Mouse (Mus musculus) ES-E14 (cell line): ENCODE measurements at regions not wholly inside any gene's neighbourhood (a gene's known extent, or its start where the extent isn't known, plus 50 kb on each side); places are given as distances from the start of the nearest gene placed in this dataset.

ENCODE experiments used
- HCFC1 ChIP-seq: IDR thresholded peaks from 2 replicates; pipeline ENCODE4 v1.6.1; 2012; ENCODE audit warnings: low read length, inconsistent platforms, borderline replicate concordance; ENCODE audit not compliant: insufficient read depth
- ZNF384 ChIP-seq: IDR thresholded peaks from 2 replicates; pipeline ENCODE4 v1.6.1; 2012; ENCODE audit warnings: low read depth, low read length, inconsistent platforms

DNA sequence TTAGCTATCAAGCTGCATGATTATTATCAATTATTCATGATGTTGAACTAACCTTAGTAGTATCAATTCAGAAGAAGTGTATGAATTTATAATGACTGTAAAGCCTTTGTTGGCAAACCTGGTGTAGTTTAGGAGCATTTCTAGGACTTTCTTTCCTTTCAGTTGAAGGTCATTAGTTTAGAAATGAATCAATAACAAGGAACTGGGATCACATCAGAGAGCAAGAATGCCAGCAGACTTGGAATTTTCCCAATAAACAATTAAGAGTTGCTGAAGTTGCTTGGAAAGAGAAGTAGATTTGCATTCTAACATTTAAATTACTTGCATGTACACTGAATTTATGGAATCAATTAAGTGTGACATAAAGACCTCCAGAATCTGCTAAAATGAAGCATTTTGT, 79.1 kb upstream of the Ferd3l start:
- TF ChIP-seq ZNF384, result no peak
- TF ChIP-seq HCFC1, result no peak
